Mouse (Mus musculus): ENCODE results near the gene Lin7a. TPM values are rescaled to one million over a fixed set of nuclear protein-coding genes. Genes with fewer than 3 reads are reported as not detected.

Lin7a gene
- polyA plus RNA-seq, 1 experiment from 2014 or later: 4.5 TPM

DNA sequence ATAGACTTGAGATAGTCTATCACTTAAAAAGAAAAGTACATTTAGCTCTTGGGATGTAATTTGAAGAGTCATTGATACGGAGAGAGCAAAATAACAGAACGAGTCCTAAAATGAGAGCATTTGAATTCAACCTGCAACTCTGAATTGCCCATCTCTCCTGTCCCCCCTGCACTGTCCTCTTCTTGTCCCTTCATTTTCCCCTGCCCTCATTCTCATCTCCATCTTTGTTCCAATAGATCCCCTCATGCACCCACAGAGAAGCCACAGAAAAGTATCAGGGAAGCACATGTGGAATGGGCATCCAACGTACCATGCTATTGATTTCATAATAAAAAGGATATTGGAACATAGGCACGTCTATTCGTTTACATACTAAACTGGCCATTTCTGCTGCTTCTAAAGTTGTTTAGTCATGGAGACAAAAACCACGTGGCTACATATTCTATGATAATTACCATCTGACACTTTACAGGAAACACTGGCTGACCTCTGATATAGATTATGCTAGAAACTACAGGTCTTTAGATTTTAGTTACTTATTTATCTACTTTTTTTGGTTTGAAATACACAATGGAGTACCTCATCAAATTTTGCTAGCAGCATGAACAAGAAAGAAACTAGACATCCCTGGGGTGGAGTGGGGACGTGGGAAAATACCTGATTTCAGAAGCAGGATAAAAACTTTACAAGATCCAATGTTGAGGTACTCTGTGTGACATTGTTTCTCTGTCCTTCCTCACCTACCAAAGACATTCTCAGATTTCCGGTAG is 41.2 kb upstream of the Lin7a start:
- ATAC-seq (ENCODE audit: insufficient number of reproducible peaks, insufficient read depth, low FRiP score, low TSS enrichment, low read depth): no peak
- Histone ChIP-seq H3K36me3 (no peaks in the 10 kb centered on the region), H3K9ac (no peak overlapping the region), H3K27ac (no peak overlapping the region), H3K27me3 (no peaks in the 10 kb centered on the region), H3K4me2 (no peak overlapping the region), H3K4me3 (no peak overlapping the region), H3K4me1 (no peaks in the 10 kb centered on the region), H3K9me3 (no peaks in the 10 kb centered on the region)
- WGBS: 80% methylated on average over 8 of the region's 8 CpGs

DNA sequence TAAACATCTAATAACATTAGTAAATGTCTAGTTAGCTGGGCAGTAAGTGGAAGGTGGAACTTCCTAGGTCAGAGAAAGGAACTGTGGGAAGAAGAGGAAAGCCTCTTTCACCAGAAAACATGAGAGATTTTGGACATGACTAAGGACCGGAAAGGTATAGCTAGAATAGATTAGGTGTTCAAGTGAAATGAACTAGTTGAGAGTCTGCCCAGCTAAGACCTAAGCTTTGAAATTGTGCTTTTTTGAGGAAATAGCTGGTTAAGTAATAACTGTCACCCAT is 40.7 kb upstream of the Lin7a start:
- Histone ChIP-seq H3K4me1 (no peaks in the 10 kb centered on the region), H3K9ac (no peak overlapping the region), H3K27ac (no peak overlapping the region), H3K36me3 (no peaks in the 10 kb centered on the region), H3K4me2 (no peak overlapping the region), H3K4me3 (no peak overlapping the region), H3K9me3 (no peaks in the 10 kb centered on the region), H3K27me3 (no peaks in the 10 kb centered on the region)
- WGBS: 95% methylated on average over 1 of the region's 1 CpGs
- no peak for ATAC-seq (ENCODE audit: insufficient number of reproducible peaks, insufficient read depth, low FRiP score, low TSS enrichment, low read depth)

DNA sequence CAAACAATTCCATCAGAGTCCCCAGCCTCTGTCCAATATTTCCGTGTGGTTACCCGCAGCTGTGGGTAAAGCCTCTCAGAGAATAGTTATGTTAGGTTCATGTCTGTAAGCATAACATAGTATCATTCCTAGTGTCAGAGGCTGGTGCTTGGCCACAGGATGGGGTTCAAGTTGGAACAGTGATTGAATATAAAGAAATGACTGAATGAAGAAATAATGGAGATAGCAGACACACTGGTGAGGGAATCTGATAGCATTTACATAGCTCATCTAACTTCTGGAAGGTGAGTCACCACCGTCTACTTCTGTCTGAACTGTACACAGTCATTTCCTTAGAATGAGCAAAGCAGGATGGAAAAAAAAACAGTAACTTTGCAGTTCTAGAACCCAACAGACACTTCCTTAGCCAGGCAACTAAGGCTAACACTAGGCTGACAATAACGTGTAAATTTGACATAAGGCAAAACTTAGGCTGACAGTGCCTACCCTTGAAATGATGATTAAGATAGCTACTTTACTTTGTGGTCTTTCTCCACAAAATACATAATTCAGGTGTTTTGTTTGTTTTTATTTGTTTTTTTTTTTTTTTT is 40.0 kb upstream of the Lin7a start:
- no peak overlapping the region for H3K9ac ChIP-seq
- H3K4me1 ChIP-seq: no peaks in the 10 kb centered on the region
- 88% methylated on average over 4 of the region's 4 CpGs for WGBS
- H3K4me2 ChIP-seq: no peak overlapping the region
- H3K36me3 ChIP-seq: no peaks in the 10 kb centered on the region
- no peaks in the 10 kb centered on the region for H3K9me3 ChIP-seq
- H3K27ac ChIP-seq: no peak overlapping the region
- H3K27me3 ChIP-seq: no peaks in the 10 kb centered on the region
- no peak for ATAC-seq (ENCODE audit: insufficient number of reproducible peaks, insufficient read depth, low FRiP score, low TSS enrichment, low read depth)
- no peak overlapping the region for H3K4me3 ChIP-seq

DNA sequence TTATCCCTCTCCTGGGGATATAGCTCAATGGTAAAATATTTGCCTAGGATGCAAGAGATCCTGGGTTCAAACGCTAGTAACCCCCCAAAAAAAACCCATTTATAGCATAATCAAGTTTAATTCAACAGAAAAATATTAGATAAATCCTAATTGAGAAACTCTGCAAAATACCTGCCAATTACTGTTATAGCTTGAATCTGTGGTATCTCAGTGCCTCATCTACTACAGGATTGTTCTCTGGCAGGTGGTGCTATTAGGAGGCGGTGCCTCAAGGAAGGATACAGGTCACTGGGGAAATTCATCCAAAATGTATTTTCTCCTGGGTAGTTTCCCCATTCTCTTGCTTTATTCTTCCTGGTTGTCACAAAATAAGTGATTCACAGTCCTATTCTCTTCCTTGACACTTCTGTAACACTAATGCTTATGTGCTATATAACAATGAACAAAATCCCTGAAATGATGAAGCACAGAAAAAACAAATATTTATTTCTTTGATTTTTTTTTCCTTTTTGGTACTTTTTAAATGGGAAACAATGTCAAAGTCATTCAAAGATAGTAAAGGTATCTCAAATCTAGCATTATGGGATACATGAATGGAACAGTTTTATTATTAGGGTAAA is 38.9 kb upstream of the Lin7a start:
- no peaks in the 10 kb centered on the region for H3K9me3 ChIP-seq
- no peak for ATAC-seq (ENCODE audit: insufficient number of reproducible peaks, insufficient read depth, low FRiP score, low TSS enrichment, low read depth)
- WGBS: 82% methylated on average over 2 of the region's 2 CpGs
- H3K4me3 ChIP-seq: no peak overlapping the region
- no peaks in the 10 kb centered on the region for H3K36me3 ChIP-seq
- no peak overlapping the region for H3K27ac ChIP-seq
- H3K4me2 ChIP-seq: no peak overlapping the region
- H3K9ac ChIP-seq: no peak overlapping the region
- no peaks in the 10 kb centered on the region for H3K4me1 ChIP-seq
- H3K27me3 ChIP-seq: no peaks in the 10 kb centered on the region

DNA sequence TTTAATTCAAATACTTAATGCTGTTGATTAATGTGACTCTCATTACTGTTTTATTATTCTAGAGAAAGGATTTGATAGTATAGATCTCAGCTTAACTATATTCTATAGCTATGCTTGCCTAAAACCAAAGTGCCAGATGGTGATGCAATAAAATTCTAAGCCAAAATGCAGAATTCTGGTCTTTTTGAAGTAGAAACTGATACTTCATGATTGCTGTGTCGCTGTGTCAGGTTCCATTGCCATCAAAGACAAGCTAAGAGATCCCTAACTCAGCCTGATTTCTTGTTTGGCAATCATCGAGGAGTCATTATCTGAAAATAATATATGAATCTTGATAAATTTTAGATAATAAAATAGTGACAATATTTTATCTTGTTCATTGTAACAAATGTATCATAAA is 38.3 kb upstream of the Lin7a start:
- 58% methylated on average over 2 of the region's 2 CpGs for WGBS
- H3K27ac ChIP-seq: no peak overlapping the region
- H3K4me2 ChIP-seq: no peak overlapping the region
- H3K4me3 ChIP-seq: no peak overlapping the region
- no peak overlapping the region for H3K9ac ChIP-seq
- ATAC-seq (ENCODE audit: insufficient number of reproducible peaks, insufficient read depth, low FRiP score, low TSS enrichment, low read depth): no peak
- H3K27me3 ChIP-seq: no peaks in the 10 kb centered on the region
- no peaks in the 10 kb centered on the region for H3K36me3 ChIP-seq
- no peaks in the 10 kb centered on the region for H3K9me3 ChIP-seq
- H3K4me1 ChIP-seq: no peaks in the 10 kb centered on the region

DNA sequence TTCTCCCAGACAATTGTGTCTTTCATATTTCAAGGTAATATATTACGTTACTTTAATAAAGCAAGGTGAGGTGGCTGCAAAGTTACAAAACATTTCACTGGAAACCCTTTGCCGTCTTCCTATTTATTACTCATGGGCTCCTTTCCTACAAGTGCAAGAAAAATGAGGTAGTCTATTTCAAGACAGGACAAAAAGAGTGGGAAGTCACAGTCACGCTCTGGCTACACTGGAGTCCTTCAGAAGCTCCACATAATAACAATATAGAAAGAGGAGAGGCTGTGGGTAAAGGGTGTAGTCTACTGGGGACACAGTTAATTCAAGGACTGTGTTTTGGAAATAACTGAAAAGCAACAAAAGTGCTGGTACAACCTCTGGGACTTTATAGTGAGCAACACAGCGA is 37.7 kb upstream of the Lin7a start:
- H3K36me3 ChIP-seq: no peaks in the 10 kb centered on the region
- no peaks in the 10 kb centered on the region for H3K4me1 ChIP-seq
- no peak for ATAC-seq (ENCODE audit: insufficient number of reproducible peaks, insufficient read depth, low FRiP score, low TSS enrichment, low read depth)
- H3K9me3 ChIP-seq: no peaks in the 10 kb centered on the region
- no peak overlapping the region for H3K9ac ChIP-seq
- WGBS: 87% methylated on average over 4 of the region's 4 CpGs
- no peaks in the 10 kb centered on the region for H3K27me3 ChIP-seq
- H3K4me2 ChIP-seq: no peak overlapping the region
- H3K4me3 ChIP-seq: no peak overlapping the region
- H3K27ac ChIP-seq: no peak overlapping the region

DNA sequence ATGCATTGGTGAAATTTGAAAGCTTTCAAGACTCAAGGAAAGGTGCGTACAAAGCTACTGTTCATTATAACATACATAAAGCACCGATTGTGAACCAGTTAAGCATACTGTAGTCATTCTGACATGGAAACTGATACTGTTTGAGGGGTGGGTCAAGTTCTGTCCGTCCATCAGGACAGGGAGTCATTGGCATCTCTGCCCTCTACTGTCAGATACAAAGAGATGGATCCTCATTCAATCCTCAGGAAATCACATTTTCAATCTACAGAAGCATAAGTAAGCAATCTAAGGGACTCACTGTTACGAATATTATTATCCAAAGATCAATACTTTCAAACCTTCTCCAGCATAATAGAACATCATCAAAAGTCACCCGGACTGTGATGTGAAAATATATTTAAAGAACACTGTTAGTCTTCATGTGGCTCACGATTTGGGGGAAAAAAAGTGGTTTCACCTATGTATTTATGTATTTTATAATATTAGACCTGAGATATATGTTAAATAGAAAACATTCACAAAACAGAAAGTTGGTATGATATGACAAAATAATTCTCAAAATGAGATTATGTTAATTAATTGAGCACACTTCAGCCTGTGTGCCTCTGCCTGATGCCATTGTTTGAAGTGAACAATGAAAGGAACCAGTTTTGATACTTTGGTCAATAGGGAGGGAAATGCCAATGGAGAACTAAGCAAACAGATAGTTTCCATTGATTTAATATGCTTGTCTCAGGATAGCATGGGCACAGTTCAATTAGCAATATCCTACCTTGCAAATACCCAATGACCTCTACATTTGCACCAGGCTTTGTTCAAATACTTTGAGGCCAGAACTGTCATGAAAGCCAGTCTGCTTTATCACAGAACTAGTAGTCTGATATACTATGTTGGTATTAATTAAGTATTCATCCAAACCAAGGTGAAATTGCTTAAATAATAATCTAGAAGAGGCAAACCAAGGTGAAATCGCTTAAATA is 36.8 kb upstream of the Lin7a start:
- no peaks in the 10 kb centered on the region for H3K36me3 ChIP-seq
- no peaks in the 10 kb centered on the region for H3K9me3 ChIP-seq
- 81% methylated on average over 7 of the region's 7 CpGs for WGBS

DNA sequence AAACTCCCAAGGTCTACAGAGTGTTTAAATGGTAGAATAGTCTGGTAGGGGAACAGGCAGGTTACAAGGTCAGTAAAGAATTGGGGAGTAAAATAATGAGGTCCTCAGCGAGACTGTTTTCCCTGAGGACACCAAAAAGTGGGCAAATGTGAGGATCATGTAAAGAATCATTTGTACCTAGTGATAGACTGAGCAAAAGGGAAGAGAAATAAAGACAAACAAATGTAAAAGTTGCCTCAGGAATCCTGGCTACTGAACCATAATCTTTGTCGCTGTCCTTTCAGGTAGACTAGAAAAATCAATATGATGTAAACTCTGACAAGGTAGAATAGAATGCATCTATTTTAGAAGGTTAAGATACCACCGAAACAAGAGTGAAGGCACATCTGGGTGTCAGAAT is 36.0 kb upstream of the Lin7a start:
- Histone ChIP-seq H3K27ac (no peak overlapping the region), H3K9me3 (no peaks in the 10 kb centered on the region), H3K9ac (no peak overlapping the region), H3K4me1 (no peaks in the 10 kb centered on the region), H3K4me3 (no peak overlapping the region), H3K27me3 (no peaks in the 10 kb centered on the region), H3K36me3 (no peaks in the 10 kb centered on the region), H3K4me2 (no peak overlapping the region)
- ATAC-seq (ENCODE audit: insufficient number of reproducible peaks, insufficient read depth, low FRiP score, low TSS enrichment, low read depth): no peak
- 88% methylated on average over 3 of the region's 3 CpGs for WGBS

More for the DNA sequence above, 36.8 kb upstream of the Lin7a start:
- H3K4me3 ChIP-seq: no peak overlapping the region
- H3K4me1 ChIP-seq: no peaks in the 10 kb centered on the region
- ATAC-seq (ENCODE audit: insufficient number of reproducible peaks, insufficient read depth, low FRiP score, low TSS enrichment, low read depth): no peak
- no peaks in the 10 kb centered on the region for H3K27me3 ChIP-seq
- no peak overlapping the region for H3K4me2 ChIP-seq
- no peak overlapping the region for H3K9ac ChIP-seq
- H3K27ac ChIP-seq: no peak overlapping the region

DNA sequence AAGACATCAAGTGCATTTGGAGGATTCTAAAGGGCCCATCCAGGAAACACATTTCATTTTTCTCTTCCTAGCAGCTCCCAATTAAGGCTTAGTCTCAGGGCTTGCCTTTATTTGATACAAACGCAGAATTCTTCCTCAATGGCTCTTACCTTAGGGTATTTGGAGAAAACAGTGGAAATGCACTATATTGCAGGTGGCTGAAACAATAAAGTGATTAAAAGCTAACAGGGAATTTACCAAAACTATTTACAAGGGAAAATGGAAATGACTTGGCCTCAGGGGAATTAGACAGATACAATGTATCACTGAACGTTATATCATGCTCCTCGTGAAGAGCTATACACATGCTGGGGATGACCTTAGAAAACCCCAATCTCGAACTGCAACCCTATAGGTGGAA is 35.3 kb upstream of the Lin7a start:
- H3K27me3 ChIP-seq: no peaks in the 10 kb centered on the region
- ATAC-seq (ENCODE audit: insufficient number of reproducible peaks, insufficient read depth, low FRiP score, low TSS enrichment, low read depth): no peak
- no peaks in the 10 kb centered on the region for H3K36me3 ChIP-seq
- H3K4me3 ChIP-seq: no peak overlapping the region
- H3K4me2 ChIP-seq: no peak overlapping the region
- no peaks in the 10 kb centered on the region for H3K9me3 ChIP-seq
- H3K9ac ChIP-seq: no peak overlapping the region
- no peaks in the 10 kb centered on the region for H3K4me1 ChIP-seq
- H3K27ac ChIP-seq: no peak overlapping the region
- WGBS: 78% methylated on average over 4 of the region's 4 CpGs

DNA sequence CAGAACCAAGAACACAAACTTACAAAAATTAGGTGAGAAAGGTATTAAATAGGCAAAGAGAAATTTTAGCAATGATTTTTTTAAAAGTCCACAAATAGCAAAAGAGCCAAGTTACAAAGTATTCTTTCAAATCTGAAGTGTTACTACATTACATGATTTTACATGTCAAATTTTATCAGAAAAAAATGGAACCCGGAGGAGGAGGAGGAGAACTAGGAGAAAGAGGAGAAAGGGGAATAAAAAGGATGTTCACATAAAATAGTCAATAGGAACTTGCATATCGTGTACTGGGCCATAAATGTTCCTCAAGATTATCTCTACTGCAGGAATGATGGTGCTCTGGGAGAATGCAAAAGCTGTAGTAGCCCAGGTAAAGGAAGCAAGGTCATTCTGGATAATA is 34.4 kb upstream of the Lin7a start:
- Histone ChIP-seq H3K4me2 (no peak overlapping the region), H3K4me1 (no peaks in the 10 kb centered on the region), H3K27me3 (no peaks in the 10 kb centered on the region), H3K4me3 (no peak overlapping the region), H3K27ac (no peak overlapping the region), H3K9me3 (no peaks in the 10 kb centered on the region), H3K36me3 (no peaks in the 10 kb centered on the region), H3K9ac (no peak overlapping the region)
- 83% methylated on average over 2 of the region's 2 CpGs for WGBS
- ATAC-seq (ENCODE audit: insufficient number of reproducible peaks, insufficient read depth, low FRiP score, low TSS enrichment, low read depth): no peak

DNA sequence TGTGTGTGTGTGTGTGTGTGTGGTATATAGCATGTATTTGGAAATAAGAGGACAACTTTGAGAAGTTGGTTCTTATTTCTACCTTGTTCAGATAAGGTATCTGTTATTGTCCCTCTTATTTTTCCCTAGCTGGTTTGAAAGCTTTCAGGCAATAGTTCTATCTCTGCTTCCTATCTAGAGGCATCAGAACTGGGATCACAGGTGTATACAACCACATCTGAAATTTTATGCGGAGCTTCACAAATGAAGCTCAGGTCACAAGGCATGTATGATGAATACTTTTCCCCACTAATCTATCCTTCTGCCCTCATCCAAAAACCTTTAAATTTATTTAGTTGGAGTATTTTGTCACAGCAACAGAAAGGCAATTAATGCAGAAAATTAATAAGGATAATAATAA is 33.8 kb upstream of the Lin7a start:
- Histone ChIP-seq H3K27ac (no peak overlapping the region), H3K4me1 (no peaks in the 10 kb centered on the region), H3K9ac (no peak overlapping the region), H3K4me3 (no peak overlapping the region), H3K9me3 (no peaks in the 10 kb centered on the region), H3K4me2 (no peak overlapping the region), H3K36me3 (no peaks in the 10 kb centered on the region), H3K27me3 (no peaks in the 10 kb centered on the region)
- WGBS: 94% methylated on average over 1 of the region's 1 CpGs
- no peak for ATAC-seq (ENCODE audit: insufficient number of reproducible peaks, insufficient read depth, low FRiP score, low TSS enrichment, low read depth)
